Mouse (Mus musculus): ENCODE measurements around the gene Mvb12a.
A peak's percentile ranks its signal among the peaks of the same experiment; 100 is the strongest.
"Not testable (repeated sequence)": the region's sequence is repeated elsewhere in the genome, so short reads cannot be mapped to it uniquely, and the experiment has no call there.

The Mvb12a gene

GRCm38 (mm10) chr8:71526272-71526671 lies 16.4 kb upstream of the Mvb12a start:
- no peak for DNase-seq (ENCODE audit: extremely low spot score)

- no peak for DNase-seq (ENCODE audit: extremely low spot score)
Observed at GRCm38 (mm10) chr8:71527162-71527870, 15.4 kb upstream of the Mvb12a start.

DNA sequence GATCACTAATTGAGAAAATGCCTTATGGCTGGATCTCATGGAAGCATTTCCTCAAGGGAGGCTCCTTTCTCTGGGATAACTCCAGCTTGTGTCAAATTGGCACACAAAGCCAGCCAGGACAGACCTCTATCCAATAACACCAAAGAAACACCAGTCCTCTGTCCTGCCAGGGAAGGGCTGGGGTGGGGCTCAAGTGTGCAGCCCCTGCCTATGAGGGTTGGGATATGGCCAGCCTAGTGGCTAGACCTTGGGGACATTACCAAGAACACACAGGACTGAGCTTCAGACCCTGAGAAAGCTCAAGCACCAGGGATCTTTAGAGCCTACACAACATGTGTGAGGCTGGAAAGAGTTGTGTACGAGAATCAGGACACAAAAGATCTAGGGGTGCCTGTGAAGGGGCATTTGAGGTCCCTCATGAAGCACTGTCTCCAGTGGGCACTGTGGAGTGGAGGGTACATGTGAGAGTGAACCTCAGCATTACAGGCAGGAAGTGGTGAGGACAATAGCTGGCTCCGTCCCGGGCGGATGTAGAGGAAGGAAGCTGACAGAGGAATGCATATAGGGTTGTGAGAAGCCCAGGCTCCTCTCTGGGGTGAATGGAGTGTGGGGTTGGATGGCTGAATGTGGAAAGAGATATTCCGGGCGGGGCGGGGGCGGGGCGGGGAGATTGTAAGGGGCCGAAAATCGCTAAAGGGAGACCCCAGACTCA lies 14.2 kb upstream of the Mvb12a start:
- no peak for DNase-seq (ENCODE audit: extremely low spot score)

DNA sequence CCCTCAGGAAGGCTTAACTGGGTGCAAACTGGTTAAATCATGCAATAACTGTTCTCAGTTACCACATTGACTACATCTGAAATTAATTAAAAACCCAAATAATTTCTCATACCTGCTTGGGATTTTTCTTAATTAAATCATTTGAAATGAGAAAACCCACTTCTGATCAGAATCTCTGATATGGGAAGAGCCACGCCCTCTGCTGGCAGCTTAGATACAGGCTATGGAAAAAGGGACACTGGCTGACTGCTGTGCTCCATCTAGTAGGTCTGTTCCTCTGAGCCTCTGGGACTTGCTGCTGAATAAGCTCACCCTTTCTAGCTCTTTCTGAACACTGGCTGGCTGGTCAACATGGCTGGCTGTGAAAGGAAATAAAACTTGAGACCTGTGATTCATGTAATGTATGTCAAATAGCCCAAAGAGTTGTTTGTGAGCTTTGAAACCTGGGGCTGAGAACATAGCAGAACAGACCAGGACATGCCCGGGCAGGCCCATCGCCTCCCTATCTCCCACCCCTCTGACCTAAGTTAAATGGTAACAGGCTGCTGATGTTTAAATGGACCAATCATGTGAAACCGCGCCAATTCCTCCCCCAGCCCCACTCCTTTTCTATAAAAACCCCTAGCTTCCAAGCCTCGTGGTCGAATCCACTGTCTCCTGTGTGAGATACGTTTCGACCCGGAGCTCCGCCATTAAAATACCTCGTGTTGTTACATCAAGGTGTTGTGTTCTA lies 11.8 kb upstream of the Mvb12a start:
- not testable (repeated sequence) for DNase-seq (ENCODE audit: extremely low spot score)

DNA sequence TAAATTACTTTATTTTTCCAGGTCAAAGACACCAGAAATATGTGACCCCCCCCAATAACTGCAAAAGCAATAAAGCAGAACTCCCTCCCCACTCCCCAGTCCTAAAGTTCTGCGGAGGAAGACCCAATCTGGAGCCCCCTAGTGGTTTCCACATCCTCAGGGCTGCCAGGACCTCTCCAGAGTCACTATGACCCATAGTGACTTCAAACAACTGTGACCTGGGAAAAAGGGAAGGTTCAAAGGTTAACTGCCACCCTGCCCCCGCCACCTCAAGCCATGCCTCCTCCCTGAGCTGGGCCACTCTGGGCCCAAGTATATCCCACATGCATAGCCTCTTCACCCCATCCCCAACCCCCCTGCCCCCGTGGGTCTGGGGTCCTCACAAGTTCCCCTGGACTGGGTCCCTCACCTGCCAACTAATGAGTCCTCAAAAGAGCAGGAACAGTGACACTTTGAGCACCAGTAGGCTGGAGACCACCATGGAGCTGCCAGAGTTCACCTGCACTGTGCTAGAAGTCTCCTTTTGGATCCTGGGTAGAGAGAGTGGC lies 8.4 kb upstream of the Mvb12a start:
- no peak for DNase-seq (ENCODE audit: extremely low spot score)

DNA sequence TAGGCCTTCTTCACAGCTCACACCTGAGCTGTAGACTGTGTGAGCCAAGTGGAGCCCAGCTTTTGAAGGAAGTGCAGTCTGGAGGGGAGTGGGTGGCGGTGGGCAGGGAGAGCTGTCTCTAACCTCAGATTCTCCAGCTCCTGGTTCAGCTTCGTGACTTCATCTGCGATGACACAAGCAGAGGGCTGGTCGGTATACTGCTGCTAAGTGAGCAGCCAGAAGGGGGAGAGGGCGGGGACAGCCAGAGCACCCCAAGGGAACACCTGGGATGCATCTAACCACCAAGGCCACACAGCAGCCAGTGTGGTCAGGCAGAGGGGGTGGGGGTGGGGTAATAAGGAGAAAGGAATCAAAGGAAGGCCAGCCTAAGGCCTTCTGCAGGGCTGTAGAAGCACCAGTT lies 7.1 kb upstream of the Mvb12a start:
- DNase-seq (ENCODE audit: extremely low spot score): no peak

- peak; percentile 80 for DNase-seq (ENCODE audit: extremely low spot score)
Observed at GRCm38 (mm10) chr8:71537028-71537867, 5.5 kb upstream of the Mvb12a start, which contains the start of gene Bst2. Gene Bst2 (minus strand): TSS chr8:71537456.

DNA sequence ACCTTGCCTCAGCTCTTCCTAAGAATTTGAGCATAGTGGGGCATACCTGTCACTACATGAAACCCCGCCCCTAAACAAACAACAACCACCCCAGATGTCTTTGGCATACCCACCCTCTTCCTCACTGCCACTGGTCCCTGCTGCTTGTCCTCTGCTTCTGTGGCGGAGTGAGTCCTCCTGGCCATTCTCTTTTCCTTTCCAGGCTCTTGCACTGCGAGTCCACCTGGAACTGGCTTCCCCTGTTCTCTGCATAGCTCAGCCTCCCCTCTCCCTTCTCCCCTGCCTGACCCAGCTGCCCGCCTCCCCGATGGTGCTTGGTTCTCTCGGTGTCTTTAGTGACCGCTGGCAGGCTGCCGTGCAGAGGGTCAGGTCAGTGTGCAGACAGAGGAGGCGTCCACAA lies 1.0 kb downstream of the Mvb12a start:
- DNase-seq (ENCODE audit: extremely low spot score): no peak

DNA sequence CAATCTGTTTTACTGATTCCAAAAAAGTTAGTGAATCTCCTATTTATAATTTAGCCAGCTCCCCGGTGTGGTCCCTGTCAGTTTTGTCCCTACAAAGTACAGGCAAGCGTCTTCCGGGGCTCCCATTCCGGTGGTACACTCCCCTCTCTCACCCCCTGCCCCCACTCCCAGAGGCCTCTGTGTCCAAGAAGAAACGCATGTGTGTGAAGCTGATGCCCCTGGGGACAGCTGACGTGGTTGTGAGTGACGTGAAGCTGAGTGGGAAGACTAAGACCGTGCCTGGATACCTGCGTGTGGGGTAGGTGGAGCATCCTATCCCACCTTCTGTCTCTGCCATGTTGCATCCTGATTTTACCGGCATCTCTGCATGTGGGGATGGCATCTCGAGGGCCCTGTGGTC lies 2.3 kb downstream of the Mvb12a start:
- no peak for DNase-seq (ENCODE audit: extremely low spot score)

- no peak for DNase-seq (ENCODE audit: extremely low spot score)
Observed at GRCm38 (mm10) chr8:71547590-71547989, 4.9 kb downstream of the Mvb12a start.

DNA sequence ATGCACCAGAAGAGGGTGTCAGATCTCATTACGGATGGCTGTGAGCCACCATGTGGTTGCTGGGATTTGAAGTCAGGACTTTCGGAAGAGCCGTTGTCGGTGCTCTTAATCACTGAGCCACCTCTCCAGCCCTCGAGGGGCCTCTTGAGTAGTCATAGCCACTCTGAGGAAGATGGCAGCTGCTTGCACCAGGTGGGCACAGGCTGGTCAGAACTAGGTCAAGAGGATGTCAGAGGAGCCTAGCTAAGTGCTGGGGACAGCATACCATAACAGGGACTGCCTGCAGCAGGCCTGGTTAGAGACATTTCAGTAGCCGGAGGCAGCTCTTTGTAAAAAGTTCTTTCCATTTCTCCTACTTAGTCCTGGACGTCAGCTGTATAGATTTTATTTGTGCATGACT lies 8.0 kb downstream of the Mvb12a start:
- DNase-seq (ENCODE audit: extremely low spot score): no peak

GRCm38 (mm10) chr8:71552770-71553169 lies 10.0 kb downstream of the Mvb12a start:
- no peak for DNase-seq (ENCODE audit: extremely low spot score)

DNA sequence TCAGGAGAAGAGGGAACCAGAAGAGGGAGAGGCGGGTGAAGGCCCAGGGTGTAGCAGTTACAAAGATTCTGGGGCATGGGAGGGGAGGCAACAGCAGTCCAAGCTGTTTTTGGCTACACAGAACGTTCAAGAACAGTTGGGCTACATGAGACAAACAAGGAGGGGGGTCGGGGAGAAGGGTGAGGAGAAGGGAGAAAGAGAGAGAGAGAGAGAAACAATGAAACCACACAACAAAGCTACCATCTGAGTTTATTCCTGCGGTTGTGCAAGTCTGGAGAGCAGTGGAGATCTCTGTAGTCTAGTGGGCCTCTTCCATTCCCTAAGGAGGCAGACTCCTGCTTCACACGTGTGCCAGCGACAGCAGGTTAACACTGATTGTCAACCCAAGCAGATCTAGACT lies 11.3 kb downstream of the Mvb12a start:
- no peak for DNase-seq (ENCODE audit: extremely low spot score)

DNA sequence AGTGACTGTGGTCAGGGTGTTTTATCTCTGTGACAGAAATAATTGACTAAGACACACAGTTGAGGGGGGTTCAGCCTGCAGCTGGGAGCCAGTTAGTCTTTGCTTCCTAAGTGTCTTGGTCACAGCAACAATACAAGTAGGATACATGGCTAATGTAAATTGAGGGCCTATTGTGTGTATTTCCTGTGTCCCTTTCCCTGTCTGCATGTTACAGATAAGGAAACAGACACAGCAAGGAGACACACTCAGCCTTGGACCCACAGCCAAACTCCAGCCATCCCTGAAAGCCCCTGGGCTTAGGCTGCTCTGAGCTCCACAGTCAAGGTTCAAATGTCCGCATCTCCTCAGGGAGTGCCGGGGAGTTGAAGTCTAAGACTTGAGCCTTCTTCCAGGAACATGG lies 11.9 kb downstream of the Mvb12a start:
- DNase-seq (ENCODE audit: extremely low spot score): no peak

- DNase-seq (ENCODE audit: extremely low spot score): no peak
Observed at GRCm38 (mm10) chr8:71558071-71558957, 15.6 kb downstream of the Mvb12a start, which contains the start of gene Tmem221. Gene Tmem221 (minus strand): TSS chr8:71558871.

DNA sequence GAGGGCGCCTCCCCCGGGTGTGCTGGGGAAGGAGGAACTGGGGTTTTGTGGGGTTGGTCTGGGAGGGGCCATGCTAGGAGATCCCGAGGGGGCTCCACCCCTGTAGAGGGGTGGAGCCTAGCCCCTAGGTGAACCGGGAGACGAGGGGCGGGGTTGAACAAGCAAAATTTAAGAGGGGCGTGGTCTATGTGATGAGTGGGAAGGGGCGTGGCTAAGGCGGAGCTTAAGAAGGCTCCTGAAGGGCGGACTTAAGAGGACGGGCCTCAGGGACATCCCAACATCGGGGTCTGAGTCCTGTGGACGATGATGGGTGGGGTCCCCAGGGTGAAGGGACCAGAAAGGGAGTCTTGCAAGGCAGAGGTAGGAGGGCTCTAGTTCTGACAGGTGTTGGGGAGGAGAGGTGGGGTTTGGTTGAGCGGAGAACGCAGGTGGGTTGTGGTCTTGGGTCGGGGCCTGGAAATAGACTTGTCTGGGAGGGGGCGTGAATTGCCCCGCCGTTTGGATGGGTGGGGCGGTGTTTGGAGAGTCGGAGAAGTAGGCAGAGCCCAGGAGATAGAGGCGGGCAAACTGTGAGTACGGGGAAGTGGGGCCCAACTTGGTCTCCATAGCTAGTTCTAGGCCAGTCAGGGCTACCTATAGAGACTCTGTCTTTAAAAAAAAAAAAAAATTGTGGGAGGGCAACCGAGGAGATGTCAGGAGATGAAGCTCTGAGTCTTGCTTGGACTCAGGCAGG lies 16.4 kb downstream of the Mvb12a start:
- peak; percentile 79 for DNase-seq (ENCODE audit: extremely low spot score)

GRCm38 (mm10) chr8:71560071-71560470 lies 17.3 kb downstream of the Mvb12a start:
- no peak for DNase-seq (ENCODE audit: extremely low spot score)

GRCm38 (mm10) chr8:71560765-71561164 lies 18.0 kb downstream of the Mvb12a start:
- DNase-seq (ENCODE audit: extremely low spot score): no peak

DNA sequence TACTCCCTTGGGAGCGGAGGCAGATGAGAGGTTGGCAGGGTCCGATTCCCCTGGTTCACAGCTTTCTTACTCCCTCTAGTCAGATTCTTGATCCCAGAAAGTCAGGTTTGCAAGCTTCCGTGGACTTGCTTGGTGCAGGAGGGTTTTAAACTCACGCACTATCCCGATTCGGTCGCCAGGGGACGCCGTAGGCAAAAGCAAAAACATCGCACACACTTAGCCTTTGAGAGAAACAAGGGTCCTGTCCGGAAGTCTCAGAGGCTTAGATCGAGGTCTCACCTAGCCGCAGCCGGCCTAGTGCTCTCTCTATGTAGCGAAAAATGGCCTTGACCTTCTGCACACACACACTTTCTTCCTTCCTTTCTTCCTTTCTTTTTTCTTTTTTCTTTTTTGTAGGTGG lies 18.7 kb downstream of the Mvb12a start:
- peak; percentile 84 for DNase-seq (ENCODE audit: extremely low spot score)

DNA sequence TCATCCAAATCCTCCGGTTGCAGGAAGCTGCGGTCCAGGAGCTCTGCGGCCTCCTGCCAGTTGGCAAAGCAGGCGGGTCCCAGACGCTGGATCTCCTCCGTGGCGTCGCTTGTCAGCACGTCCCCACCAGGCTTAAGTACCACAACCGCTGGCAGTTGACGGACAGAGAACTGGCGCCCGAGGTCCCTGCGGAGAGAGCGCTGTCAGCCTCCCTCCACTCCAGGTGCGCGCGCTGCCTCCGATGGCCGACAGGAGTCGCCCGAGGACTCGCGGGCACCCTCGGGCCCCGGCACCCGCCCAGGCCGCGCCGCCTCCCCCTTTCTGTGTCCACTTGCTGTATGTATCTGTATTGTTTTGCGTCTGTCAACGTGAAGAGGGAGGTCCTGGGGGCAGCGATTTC lies 20.0 kb downstream of the Mvb12a start:
- DNase-seq (ENCODE audit: extremely low spot score): peak; percentile 57
